21 mouse cellular contexts compared by ENCODE assay signal in the genomic region with DNA sequence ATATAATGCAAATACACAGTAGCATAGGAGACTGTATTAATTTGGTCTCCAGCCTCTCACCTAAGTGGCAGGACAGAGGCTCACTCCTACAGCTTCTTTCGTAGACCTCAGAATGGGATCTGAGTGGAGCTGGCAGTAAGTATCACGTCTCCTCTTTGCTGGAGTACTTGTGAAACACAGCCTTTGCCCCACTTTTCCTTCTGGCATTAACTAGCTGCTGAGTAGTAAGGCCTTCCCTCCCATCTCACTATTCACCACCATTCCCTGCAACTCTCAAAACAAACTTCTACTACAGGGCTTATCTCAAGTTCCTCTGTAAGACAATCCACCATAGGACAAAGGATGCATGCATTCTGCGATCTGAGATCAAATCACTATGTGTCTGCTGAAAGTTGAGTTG. TPM values are rescaled to one million over a fixed set of nuclear protein-coding genes. Genes with fewer than 3 reads are reported as not detected.
DNase-seq lines count a peak whose midpoint lies in the region; ATAC-seq lines count a peak whose summit lies in the region.
"Had no signal": no experiment of that assay in that cellular context is flagged by ENCODE, and none has a peak within 500 bp of the region (broad histone marks: within the 10 kb centered on the region; RNA-seq: fewer than 3 reads in every experiment).

No protein-coding gene starts in this region.

- peak; percentile 54; the same call in 1 of the 2 replicates for ATAC-seq in frontal cortex, adult (ENCODE audit: low TSS enrichment)
- ATAC-seq: activated CD4-positive, CD25-positive, alpha-beta regulatory T cell, adult 4 months; forebrain, embryonic 15.5 days; hindbrain, postnatal 0 days; inflammation-experienced regulatory T-cells, adult 6 months; intestine, embryonic 16.5 days had no signal

- DNase-seq in adrenal gland, postnatal 10 days: peak; percentile 31
- DNase-seq in adrenal gland, postnatal 25 days: no peak
- no peak for DNase-seq in frontal cortex, postnatal 10 days (ENCODE audit: low spot score in 2 of 2)
- peak; percentile 57 for DNase-seq in adipocyte (ENCODE audit: low spot score)
- DNase-seq in kidney, postnatal 14 days: no peak
- DNase-seq: cerebellum, adult 11-12 months; cerebellum, adult 8-10 months; cerebellum, postnatal 14 days; gastrocnemius, adult 2 months; gastrocnemius, postnatal 14 days; heart, adult 18-20 months; heart, postnatal 14 days; heart, postnatal 4 days; kidney, adult 18-20 months had no signal

RNA-seq across cellular contexts. Expression of a gene that starts 2.8 kb away (rescaled TPM):
- total RNA-seq in adrenal gland, postnatal 10 days (2021): 10 to 100 TPM; 13.8 to 19.0 TPM
- total RNA-seq in adrenal gland, postnatal 25 days (2021): 7.5 and 9.8 TPM in 2 replicates
- total RNA-seq: ES-E14; gastrocnemius, postnatal 14 days; heart, postnatal 4 days; hindbrain, postnatal 0 days had no signal

RNA-seq across cellular contexts. Expression of a gene that starts 52.9 kb away (rescaled TPM):
- total RNA-seq in adrenal gland, postnatal 10 days (2021): 1 to 10 TPM; 2.0 to 4.0 TPM
- not detected in 2 replicates for total RNA-seq in adrenal gland, postnatal 25 days (2021)
- total RNA-seq: ES-E14; hindbrain, postnatal 0 days had no signal

RNA-seq across cellular contexts. Expression of a gene that starts 54.8 kb away (rescaled TPM):
- 1 to 10 TPM; 4.0 to 8.0 TPM for total RNA-seq in adrenal gland, postnatal 10 days (2021)
- total RNA-seq in adrenal gland, postnatal 25 days (2021): 1.1 TPM in 1 of 2 replicates, not detected in the other
- total RNA-seq: gastrocnemius, adult 2 months; gastrocnemius, postnatal 14 days; heart, postnatal 14 days; heart, postnatal 4 days; hindbrain, postnatal 0 days had no signal

Comparison
In these comparisons a context has a peak if more than half of its experiments do, and no peak if none do; other contexts are left out.
1. DNase-seq: peak in adrenal gland, postnatal 10 days (single experiment) and adipocyte (single experiment); none in adrenal gland, postnatal 25 days (single experiment), frontal cortex, postnatal 10 days (0 of 2) and kidney, postnatal 14 days (single experiment).